Mouse (Mus musculus) adrenal gland, postnatal 25 days (tissue): Measurements from ENCODE around the gene Tbr1. TPM values are rescaled to one million over a fixed set of nuclear protein-coding genes. Genes with fewer than 3 reads are reported as not detected.

Experiments used
- DNase-seq: peaks from one replicate; pipeline ENCODE4 v3.0.0; 2021; ENCODE audit warnings: mixed read lengths
- long read RNA-seq: library from polyadenylated mRNA; stranded (forward); transcript quantifications from one replicate; pipeline ENCODE4 v2.0.0, GENCODE M21; 2021
- total RNA-seq: library from RNA; stranded (reverse); gene quantifications from 2 replicates; pipeline ENCODE4 v1.2.3, GENCODE M21; 2021

Gene Tbr1
- total RNA-seq: not detected in 2 replicates
- long read RNA-seq: 0 reads

DNA sequence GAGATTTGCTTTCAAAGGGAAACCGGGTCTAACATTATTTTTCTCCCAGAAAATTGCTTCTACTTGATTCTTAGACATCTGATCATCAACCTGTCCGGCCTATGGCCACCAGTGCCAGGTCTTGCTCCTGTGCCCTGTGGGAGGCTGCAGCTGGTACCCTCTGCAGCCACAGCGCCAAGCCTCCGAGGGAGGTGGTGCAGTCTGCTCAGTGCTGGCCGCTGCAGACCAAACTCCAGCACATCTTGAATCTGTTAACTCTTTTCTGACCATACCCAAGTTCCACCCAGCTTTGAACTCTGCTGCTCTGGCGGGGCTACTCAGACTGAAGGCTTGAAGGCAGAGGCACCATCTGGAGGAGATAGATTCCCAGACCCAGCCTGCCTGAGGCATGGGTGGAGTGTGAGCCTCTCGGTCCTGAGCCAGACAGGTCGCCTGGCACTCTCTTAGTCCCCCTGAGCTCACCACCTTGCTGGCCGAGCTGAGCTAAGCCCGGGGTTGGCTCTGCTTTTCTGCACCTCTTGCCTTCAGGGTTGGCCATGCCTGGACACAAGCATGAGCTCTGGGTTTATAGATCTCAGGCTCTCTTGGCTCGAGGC lies at the start of gene Tbr1:
Gene Tbr1 (plus strand): TSS at position 275 of the 596 bp plus-strand sequence.
- DNase-seq: no peak

DNA sequence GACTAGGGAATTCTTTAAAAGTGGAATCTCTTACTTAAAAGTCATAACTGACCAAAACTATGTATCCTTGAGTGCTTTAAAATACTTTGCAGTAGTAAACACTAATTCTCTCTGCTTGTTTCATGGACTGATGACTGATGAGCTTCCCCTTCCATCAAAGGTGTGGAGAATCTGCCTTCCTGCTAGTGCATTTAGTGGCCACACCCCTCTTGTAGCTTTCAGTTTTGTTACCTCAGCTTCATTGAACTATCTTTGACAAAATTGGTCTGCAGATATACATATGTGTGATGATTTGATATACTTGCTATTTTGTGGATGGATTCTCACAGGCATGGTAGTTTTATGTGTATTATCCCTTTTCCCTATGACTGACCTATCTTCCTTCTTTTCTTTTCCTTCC lies 47.7 kb upstream of the Tbr1 start:
- no peak for DNase-seq

DNA sequence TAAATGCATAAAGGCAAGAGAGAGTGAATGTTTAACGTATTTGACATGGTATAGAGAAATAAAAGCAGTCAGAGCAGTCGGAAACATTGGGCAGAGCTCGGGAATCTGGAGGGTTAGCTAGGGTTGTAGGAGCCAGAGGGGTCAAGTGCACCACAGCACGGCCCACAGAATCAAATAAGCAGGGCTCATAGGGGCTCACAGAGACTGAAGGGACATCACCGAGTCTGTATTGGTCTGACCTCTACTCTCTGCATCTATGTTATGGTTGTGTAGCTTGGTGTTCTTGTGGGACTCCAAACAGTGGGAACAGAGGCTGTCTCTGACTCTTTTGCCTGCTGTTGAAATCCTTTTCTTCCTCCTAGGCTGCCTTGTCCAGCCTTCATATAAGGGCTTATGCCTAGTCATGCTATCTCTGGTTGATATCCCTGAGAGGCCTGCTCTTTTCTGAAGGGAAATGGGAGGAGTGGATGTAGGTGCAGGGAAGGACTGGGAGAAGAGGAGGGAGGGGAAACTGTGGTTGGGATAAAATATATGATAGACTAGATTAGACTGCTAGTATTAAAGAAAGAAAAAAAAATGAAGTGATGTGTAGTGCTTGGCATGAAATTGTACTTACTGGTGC lies 43.4 kb upstream of the Tbr1 start:
- no peak for DNase-seq

DNA sequence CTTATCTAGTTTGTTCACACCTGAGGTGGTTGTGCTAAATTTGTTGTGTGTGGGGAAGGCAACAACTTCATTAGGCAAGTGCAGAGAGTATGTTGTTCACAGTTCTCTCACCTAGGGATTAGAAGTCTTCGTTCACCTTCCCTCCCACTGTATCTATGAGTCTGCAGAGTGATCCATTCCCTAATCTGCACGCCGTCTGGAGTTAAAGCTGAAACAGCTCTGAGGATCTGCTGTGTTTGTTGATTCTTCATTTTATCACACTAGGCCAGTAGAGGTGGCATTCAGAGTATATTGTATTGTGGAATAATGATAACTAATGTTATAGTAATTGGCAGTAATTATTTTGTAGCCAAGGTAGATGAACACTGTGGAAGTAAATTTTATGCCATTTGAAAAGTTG lies 42.7 kb upstream of the Tbr1 start:
- DNase-seq: no peak

DNA sequence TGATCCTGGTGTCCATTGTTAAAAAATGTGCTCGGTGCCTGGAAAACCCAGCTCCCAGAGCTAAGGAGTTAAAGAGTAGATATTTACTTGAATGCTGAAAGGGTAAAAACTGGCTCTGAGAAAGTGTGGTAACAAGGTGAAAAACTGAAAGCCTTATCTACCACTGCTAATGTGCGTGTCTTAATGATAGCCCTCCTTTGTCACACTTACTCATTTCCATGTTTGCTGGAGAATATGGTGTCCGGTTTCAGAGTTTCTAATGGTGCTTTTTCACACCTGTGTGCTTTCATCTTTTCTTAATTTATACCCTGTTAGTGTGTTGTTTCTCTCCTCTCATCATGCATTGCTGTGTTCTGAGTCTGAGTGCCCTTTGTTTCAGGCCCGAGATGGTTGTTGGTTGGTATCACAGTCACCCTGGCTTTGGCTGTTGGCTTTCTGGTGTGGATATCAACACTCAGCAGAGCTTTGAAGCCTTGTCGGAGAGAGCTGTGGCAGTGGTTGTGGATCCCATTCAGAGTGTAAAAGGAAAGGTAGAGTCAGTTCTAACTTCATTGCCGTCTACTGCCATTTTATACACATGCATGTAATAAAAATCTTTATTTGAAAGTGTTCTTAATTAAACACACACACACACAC lies 38.1 kb upstream of the Tbr1 start:
- DNase-seq: no peak

DNA sequence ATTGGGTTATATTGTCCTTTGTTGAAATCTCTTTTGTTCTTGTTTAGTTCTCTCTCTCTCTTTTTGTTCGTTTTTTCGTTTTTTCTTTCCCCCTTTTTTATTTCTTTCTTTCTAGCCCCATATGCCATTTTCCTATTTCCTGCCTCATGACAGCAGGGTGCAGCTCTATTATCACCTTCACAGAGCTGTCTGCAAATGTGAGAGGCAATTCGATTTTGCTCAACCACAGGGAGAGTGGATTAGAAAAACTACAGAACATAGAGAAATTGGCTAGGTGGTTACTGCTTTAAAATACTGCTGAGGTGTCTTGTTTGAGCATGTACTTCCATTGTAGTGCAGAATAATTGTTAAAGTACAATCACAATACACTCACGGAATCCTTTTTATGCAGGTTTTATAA lies 37.2 kb upstream of the Tbr1 start:
- DNase-seq: no peak

DNA sequence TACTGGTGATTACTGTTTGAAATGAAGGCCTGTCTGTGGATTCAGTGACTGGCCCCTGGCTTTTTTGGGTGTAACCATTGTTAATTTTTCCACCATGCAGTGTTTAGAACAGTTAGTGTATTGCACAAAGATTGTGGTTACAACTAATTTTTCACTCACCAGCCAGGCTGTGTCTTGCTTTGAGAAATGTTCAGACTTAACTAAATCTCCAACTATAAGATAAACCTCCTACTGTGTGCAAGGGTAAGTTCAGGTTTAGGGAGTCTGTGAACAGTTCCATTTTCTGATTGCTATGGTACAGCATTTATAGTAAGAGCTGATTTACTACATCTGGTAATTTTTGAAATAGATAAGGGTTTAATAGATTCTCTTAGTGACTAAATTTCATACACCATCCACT lies 21.9 kb upstream of the Tbr1 start:
- DNase-seq: no peak

DNA sequence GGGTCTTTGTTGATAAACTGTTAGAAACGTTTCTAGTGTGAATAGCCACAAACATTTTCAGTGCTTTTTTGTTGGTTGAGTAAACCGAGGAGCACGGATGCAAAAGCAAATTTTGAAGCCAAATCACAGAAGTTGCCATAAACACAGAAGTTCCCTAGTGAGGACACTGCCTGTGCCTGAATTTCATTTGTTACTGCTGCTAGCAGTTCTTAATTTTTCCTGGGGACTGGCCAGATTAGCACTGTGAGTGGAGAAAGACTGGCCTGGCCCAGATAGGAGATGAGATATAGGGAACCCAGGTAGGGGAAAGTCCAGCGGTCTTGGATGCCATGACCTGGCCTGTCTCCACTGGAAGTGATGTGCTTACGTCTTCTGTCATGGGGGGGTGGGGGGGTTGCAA lies 7.8 kb upstream of the Tbr1 start:
- no peak for DNase-seq

DNA sequence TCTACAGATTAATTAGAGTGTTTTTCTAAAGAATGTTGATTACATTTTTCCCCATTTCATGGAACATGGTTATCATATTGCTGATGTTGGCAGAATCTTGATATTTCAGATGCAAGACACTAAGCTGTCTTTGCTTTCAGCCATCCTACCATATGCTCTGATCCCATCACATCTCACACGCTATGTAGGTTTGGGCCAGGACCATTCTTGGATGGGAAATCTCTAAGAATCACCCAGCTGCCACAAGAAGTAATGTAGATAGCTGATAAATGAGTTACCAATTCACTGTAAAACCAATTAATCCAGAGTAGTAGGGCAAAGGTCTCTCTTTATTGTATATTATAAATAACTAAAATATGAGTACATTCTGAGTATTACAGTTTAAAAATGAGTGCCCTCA lies 4.7 kb upstream of the Tbr1 start:
- no peak for DNase-seq

DNA sequence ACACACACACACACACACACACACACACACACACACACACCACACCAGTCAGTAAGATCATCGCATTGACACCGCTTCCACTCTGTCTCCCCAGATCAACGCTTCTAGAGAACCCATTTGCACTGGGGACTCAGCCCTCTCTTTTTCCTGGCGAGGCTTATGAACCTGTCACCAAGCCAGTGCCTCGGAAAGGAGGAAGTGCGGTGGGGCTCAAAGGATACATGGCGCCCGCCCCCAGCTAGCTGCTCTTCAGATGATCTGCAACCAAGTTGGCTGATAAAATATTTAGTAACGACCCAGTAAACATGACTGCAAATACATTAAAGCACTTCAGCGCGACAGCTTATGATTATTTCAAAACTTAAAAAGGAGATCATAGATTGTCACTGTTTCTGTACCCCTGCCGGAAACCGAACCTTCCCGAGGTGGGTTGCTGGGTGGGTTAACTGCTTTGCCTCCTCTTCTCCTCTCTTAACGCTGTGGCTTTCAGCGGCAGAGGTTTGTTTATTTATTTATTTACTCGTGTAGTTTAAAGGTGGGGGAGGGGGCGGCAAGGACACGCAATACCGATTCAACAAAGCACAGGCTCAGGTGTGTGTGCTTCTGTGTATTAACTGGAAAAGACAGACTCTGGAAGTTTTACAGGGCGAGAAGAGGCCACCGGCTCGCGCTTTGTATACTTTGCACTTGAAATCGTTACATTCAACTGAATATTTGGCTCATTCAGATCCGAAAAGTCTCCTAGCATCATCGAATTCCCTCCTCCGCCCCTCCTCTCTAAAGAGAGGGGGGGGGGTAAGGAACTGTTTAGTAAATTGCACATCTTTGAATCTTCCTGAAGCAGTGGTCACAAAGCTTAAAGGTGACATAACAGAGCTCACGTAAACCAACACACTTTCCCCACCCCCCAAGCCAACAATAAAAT lies 975 bp downstream of the Tbr1 start:
- DNase-seq: no peak

DNA sequence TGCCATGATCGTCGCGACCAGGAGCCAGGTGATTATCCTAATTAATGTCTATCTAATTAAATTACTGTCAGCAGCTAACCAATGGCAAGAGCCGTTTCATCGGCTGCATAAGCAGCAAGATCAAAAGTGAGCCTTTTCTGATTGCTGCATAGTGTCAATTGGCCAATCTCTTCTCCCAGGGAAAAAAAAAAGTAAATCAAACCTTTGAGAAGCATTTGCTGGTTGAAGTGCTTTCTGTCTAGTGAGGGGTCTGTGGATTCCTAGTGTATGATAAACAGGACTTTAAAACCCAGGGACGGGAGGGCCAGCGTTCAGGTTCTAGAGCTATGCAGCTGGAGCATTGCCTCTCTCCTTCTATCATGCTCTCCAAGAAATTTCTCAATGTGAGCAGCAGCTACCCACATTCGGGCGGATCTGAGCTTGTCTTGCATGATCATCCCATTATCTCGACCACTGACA lies 1.7 kb downstream of the Tbr1 start:
- no peak for DNase-seq

DNA sequence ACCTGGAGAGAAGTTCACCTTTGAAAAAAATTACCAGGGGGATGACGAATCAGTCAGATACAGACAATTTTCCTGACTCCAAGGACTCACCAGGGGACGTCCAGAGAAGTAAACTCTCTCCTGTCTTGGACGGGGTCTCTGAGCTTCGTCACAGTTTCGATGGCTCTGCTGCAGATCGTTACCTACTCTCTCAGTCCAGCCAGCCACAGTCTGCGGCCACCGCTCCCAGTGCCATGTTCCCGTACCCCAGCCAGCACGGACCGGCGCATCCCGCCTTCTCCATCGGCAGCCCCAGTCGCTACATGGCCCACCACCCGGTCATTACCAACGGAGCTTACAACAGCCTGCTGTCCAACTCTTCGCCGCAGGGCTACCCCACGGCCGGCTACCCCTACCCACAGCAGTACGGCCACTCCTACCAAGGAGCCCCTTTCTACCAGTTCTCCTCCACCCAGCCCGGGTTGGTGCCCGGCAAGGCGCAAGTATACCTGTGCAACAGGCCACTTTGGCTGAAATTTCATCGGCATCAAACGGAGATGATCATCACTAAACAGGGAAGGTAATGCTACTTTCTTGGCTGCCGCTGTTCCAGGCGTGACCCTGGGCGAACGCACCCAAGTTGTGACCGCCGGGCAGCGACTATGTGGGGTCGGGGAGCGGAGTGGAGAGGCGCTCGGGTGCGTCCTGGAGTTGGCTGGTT lies 2.3 kb downstream of the Tbr1 start:
- no peak for DNase-seq

DNA sequence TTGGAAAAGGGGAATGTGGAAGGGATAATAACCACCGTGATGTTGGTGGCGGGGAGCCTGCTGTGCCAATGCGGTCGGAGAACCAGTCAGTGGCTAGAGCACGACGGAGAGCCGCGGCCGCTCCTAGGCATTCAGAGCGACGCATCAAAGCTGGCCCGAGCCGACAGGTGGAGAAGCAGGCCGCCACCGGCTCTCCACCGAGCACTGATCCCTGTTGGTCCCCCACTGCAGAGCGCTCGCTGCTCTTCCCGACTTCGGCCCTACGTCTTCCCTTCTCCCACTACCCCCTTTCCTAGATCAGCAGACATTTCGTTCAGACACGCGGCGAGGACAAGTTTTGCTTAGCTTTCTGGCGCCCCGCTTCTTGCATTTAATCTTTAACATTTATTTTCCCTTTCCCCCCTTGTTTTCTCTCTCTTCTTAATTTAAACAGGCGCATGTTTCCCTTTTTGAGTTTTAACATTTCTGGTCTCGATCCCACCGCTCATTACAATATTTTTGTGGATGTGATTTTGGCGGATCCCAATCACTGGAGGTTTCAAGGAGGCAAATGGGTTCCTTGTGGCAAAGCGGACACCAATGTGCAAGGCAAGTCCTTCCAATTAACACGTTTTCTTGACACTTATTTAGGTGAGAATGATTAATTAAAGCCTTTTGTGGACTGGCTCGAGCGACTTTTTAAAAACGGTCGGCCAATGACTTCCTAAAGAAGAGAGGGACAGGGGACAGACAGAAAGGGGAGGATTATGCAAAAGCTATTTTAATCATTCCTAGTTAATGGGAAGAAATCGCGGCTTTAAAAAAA lies 3.0 kb downstream of the Tbr1 start:
- DNase-seq: no peak

DNA sequence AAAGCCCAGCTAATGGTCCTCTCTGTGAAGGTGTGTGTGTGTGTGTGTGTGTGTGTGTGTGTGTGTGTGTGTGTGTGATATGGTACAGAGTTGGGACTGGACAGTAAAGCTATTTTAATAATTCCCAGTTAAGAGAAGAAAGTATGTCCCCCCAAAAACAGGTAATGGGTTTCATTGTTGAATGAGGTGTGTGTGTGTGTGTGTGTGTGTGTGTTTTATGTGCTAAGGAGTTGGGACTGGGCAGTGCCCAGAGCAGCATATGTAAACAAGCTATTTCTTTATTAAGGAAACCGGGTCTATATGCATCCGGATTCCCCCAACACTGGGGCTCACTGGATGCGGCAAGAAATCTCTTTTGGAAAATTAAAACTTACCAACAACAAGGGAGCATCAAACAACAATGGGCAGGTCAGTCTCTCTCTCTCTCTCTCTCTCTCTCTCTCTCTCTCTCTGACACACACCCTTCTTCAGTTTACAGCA lies 3.7 kb downstream of the Tbr1 start:
- no peak for DNase-seq

DNA sequence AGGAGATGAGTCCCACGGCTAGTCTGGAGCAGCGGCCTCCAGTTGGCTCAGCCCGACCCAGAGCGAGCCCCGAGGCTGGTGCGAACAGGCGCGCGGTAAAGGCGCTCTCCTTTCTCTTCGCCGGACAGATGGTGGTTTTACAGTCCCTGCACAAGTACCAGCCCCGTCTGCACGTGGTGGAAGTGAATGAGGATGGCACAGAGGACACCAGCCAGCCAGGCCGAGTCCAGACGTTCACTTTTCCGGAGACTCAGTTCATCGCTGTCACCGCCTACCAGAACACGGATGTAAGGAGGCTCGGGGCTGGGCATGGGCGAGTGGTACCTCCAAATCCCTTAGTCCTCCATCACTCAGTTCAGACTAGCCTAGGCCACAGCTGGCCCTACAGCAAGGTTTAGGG lies 4.4 kb downstream of the Tbr1 start:
- DNase-seq: no peak

DNA sequence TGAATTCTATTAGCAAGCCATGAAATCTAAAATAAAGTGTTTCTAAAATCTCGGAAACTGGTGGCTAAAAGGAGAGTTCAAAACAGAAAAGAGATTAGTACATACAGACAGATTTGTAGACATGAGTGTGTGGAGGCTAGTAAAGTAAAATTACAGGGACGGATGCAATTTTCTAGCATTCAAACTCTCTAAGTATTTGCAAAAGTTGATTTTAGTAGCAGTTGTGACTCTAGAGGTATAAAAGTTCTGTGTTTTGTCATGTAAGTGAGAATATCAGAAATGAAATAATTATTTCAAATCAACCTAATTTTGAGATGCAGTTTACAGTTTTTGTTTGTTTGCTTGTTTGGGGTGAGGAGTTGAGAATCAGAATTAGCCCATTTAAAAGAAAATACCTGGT lies 5.1 kb downstream of the Tbr1 start:
- DNase-seq: no peak

DNA sequence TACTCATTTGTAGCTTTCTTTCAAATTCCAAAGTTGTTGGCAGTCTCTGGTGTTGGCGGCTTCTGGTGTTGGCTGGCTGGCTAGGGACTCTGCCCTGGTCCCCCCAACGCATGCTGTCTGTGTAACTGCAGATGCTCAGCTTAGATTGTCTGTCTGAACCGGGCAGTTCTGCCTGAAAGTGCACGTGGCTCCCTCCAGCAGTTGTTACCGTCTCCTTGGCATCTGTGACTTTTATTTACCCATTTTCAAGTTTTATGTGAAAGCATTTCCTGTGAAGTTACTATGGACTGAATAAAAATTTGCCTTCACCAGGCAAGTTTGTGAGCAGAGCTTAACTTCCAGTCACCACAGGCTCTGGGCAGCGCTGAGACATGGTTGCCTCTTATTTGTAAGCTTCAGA lies 6.0 kb downstream of the Tbr1 start:
- DNase-seq: no peak

DNA sequence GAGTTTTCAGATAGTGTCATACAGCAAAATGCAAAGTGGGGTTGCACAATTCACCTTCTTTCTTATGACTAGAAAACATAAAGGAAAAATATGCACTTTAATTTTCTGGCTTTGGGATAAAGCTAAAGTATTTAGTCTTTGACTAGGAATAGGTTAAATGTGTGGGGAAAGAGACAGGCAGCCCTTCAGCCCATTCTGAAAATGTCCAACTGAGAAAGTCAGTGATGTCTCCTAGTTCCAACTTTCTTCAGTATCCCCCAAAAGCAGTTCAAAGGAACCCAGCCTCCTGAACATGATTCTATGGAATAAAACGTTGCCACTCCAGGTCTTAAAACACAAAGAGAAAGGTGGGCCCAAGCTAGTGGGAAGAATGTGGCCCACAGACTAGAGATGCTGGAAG lies 6.7 kb downstream of the Tbr1 start:
- DNase-seq: no peak

DNA sequence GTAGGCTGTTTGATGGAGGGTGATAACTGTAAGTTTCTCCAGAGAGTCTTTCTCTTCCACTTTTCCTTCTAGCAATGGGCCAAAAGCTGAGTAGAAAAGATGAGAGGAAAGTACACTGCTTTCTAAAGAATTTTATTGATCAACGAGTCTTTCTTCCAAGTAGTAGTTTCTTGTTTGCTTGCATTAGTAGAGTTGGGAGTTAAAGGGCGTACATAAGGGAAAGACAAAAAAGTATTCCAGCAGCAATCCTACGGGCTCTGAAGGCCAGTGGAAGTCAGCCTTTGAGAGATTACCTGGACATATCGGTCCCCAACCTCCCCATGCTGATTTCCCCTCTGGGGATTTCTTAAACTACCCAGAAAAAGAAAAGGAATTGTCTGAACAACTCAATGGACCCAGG lies 8.0 kb downstream of the Tbr1 start:
- DNase-seq: no peak

DNA sequence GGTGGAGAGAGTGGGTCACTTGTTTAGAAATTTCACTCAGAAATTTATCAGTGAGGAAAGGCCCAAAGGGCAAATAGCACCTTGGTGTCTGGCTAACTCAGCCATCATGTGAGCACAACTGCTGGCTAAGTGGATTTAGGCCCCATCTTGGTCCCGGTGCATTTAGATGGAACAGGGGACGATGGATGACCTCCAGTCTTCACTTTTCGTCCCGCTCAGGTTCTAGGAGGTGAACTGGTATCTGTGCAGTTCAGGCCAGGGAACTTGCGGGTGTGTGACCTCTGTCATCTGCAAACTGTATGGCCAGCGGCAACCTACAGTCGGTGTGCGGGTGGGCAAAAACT lies 8.4 kb downstream of the Tbr1 start:
- no peak for DNase-seq
